Mouse (Mus musculus) brain, embryonic 14.5 days (tissue): Measurements from ENCODE around the gene Sowahb.

Source experiments
- CTCF ChIP-seq: fragments of 200-500 bp; IDR thresholded peaks from 2 replicates; pipeline ENCODE4 v1.5.1; 2012; ENCODE audit warnings: inconsistent platforms, mild to moderate bottlenecking, moderate library complexity, borderline replicate concordance; ENCODE audit not compliant: insufficient read depth, insufficient read length; ENCODE audit errors: extremely low read depth
- POLR2A ChIP-seq: fragments of 200-500 bp; IDR thresholded peaks from 2 replicates; pipeline ENCODE4 v1.6.1; 2012; ENCODE audit warnings: mild to moderate bottlenecking, inconsistent platforms, borderline replicate concordance; ENCODE audit not compliant: poor library complexity, insufficient read depth, insufficient read length, severe bottlenecking; ENCODE audit errors: extremely low read depth

GRCm38 (mm10) chr5:93030869-93031268 lies 14.0 kb downstream of the Sowahb start:
- TF ChIP-seq CTCF (no peak), POLR2A (no peak)
